Mouse (Mus musculus) cortical plate, adult 2 months (tissue): Measurements from ENCODE around the gene Gm37240.

Experiments
- CTCF ChIP-seq: fragments of 200-500 bp; IDR thresholded peaks from 2 replicates; pipeline ENCODE4 v1.5.1; 2011; ENCODE audit warnings: mild to moderate bottlenecking, control low read depth, low read length; ENCODE audit not compliant: insufficient read depth; ENCODE audit errors: extremely low read depth
- POLR2A ChIP-seq: fragments of 200-500 bp; IDR thresholded peaks from 2 replicates; pipeline ENCODE4 v1.6.1; 2011; ENCODE audit warnings: mild to moderate bottlenecking, low read length, control low read depth; ENCODE audit not compliant: insufficient read depth; ENCODE audit errors: extremely low read depth

DNA sequence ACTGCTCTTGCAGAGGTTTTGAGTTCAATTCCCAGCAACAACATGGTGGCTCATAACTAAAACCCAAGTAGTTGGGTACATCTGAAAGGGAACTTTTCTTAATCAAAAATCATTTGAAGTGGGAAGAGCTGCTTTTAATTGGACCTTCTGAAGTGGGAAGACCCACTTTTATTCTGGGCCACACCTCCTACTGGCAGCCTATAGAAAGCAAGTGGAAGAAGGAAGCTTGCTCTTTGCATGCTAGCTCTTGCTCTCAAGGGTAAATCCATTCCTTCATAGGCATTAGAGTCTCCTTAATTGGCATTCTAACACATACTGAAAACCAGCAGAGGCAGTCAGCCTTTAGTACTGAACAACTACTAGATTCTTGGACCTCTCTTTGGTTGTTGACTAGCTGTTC is 1076.5 kb downstream of the Gm37240 start:
- TF ChIP-seq CTCF (no peak), POLR2A (no peak)
